ENCODE assay signal across 9 mouse cellular contexts in the genomic region with DNA sequence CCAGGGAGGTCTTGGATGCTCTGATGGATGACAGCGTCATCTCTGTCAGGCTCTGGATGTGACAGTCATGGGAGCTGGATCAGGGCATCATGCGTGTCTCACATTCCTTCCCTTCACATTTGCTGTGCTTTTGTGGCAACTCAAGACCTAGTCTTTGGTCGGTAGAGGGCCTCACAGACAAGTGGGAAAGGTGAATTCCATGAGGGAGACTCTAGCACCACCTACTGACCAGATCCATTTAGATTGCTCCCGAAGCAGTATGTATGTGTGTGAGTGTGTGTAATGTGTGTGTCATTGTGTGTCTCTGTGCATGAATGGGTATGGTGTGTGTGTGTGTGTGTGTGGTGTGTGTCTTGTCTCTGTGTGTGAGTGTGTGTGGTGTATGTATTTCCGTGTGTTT. TPM values are rescaled to one million over a fixed set of nuclear protein-coding genes. Genes with fewer than 3 reads are reported as not detected.
DNase-seq lines count a peak whose midpoint lies in the region; ATAC-seq and TF ChIP-seq lines count a peak whose summit lies in the region.
"Had no signal": no experiment of that assay in that cellular context is flagged by ENCODE, and none has a peak within 500 bp of the region (broad histone marks: within the 10 kb centered on the region; RNA-seq: fewer than 3 reads in every experiment).

No protein-coding gene starts in this region.

- H3K4me2 ChIP-seq in limb, embryonic 11.5 days (ENCODE audit: low read depth, severe bottlenecking), result no peak overlapping the region

- peaks cover 28% of the 10 kb centered on the region for H3K36me3 ChIP-seq in limb, embryonic 11.5 days (ENCODE audit: control insufficient read depth, insufficient read depth, low read length)
- H3K36me3 ChIP-seq in limb, embryonic 10.5 days, result peaks cover 100% of the 10 kb centered on the region

- no peak overlapping the region for H3K27ac ChIP-seq in limb, embryonic 11.5 days (replicated peaks; ENCODE audit: low read depth, low read length)
- no peak overlapping the region for H3K27ac ChIP-seq in limb, embryonic 10.5 days
- H3K27ac ChIP-seq in embryonic fibroblast, embryonic 13.5 days (ENCODE audit: insufficient read depth, low read length), result no peak overlapping the region

- WGBS in limb, embryonic 11.5 days, result 64% methylated on average over 5 of the region's 5 CpGs
- 65% methylated on average over 5 of the region's 5 CpGs for WGBS in limb, embryonic 10.5 days

- TF ChIP-seq POLR2A in embryonic fibroblast, embryonic 13.5 days (IDR thresholded peaks at IDR 0.05; ENCODE audit: low read depth, low read length), result no peak

- H3K27me3 ChIP-seq in limb, embryonic 11.5 days (ENCODE audit: control insufficient read depth, insufficient read depth, low read length), result no peaks in the 10 kb centered on the region
- no peaks in the 10 kb centered on the region for H3K27me3 ChIP-seq in limb, embryonic 10.5 days (ENCODE audit: low read depth, poor library complexity, severe bottlenecking)

- H3K4me1 ChIP-seq in limb, embryonic 11.5 days (ENCODE audit: control insufficient read depth, insufficient read depth, low read length), result no peaks in the 10 kb centered on the region
- no peaks in the 10 kb centered on the region for H3K4me1 ChIP-seq in limb, embryonic 10.5 days
- peaks cover 8% of the 10 kb centered on the region for H3K4me1 ChIP-seq in embryonic fibroblast, embryonic 13.5 days (ENCODE audit: control insufficient read depth, insufficient read depth, low read length)

- H3K4me3 ChIP-seq in limb, embryonic 11.5 days (ENCODE audit: low read depth, low read length), result no peak overlapping the region
- no peak overlapping the region for H3K4me3 ChIP-seq in limb, embryonic 10.5 days
- no peak overlapping the region for H3K4me3 ChIP-seq in embryonic fibroblast, embryonic 13.5 days (ENCODE audit: insufficient read depth, low read length)
- H3K4me3 ChIP-seq: myocyte had no signal

- peak; percentile 40 for DNase-seq in limb, embryonic 11.5 days (ENCODE audit: low spot score)
- no peak for DNase-seq in limb, embryonic 10.5 days (ENCODE audit: low spot score)
- peak; percentile 32 for DNase-seq in adrenal gland, adult 8-10 months
- DNase-seq in induced T-regulatory cell, adult 2 months (ENCODE audit: low read depth), result peak; percentile 33
- DNase-seq in left cerebral cortex, adult 11 months (ENCODE audit: low spot score), result peak; percentile 77
- peak; percentile 57 for DNase-seq in retina, adult 2 months (ENCODE audit: low read depth, low spot score)

- no peaks in the 10 kb centered on the region for H3K9me3 ChIP-seq in limb, embryonic 11.5 days (ENCODE audit: control insufficient read depth, low read length)
- no peaks in the 10 kb centered on the region for H3K9me3 ChIP-seq in limb, embryonic 10.5 days (replicated peaks)

- ATAC-seq in limb, embryonic 11.5 days (ENCODE audit: insufficient number of reproducible peaks, low FRiP score, low TSS enrichment, low read depth), result no peak
- no peak for ATAC-seq in monocyte, adult 5-6 weeks (replicated peaks; ENCODE audit: insufficient number of reproducible peaks, low FRiP score, low TSS enrichment, poor library complexity, severe bottlenecking)

- TF ChIP-seq CTCF in embryonic fibroblast, embryonic 13.5 days (IDR thresholded peaks at IDR 0.05; ENCODE audit: borderline replicate concordance, insufficient read depth, low read length), result peak; percentile 47

- no peak overlapping the region for H3K9ac ChIP-seq in limb, embryonic 11.5 days (ENCODE audit: low read length)

RNA-seq across cellular contexts. Expression of a gene that starts 43.5 kb away (rescaled TPM):
- 273 and 276 TPM in 2 replicates for polyA plus RNA-seq in limb, embryonic 11.5 days (2014; fragmentation: Nextera tagmentation; extraction: Ambion mirVana)
- polyA plus RNA-seq in limb, embryonic 10.5 days (2016; fragmentation: Nextera tagmentation; extraction: Ambion mirVana), result 258 and 261 TPM in 2 replicates
- total RNA-seq in adrenal gland, adult 8-10 months (2022), result 10 to 100 TPM; 24.9 to 34.2 (median 29.2) TPM
- polyA plus RNA-seq in embryonic fibroblast, embryonic 13.5 days (2011; ENCODE audit: insufficient read length, low read depth, missing spikeins), result 46.2 and 92.8 TPM in 2 replicates
- not detected in 3 replicates for total RNA-seq in monocyte, adult 5-6 weeks (2017)
